Mouse (Mus musculus): ENCODE results near the gene Ripk1. TPM values are rescaled to one million over a fixed set of nuclear protein-coding genes. Genes with fewer than 3 reads are reported as not detected.

Gene Ripk1
- total and polyA plus RNA-seq, 3 experiments: 11.4 to 11.8 TPM; not detected in 1

DNA sequence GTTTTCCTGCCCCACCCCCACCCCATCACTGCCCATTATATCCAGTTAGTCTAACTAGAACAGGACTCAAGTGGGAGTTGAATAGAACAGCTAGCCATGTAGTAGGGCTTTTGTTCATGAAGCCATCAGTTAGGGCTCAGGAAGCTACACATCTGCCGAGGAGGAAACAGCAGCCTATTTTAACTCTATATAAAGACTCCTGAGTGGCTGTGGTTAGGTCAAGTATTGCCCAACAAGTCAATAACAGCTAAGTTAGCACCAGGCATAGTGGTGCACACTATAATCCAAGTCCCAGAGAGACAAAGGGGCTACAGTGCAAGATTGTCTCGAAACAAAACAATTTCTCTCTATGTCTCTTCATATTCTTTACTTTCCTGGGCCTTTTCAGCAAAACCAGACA, 29.9 kb downstream of the Ripk1 start:
- Histone ChIP-seq H3K4me1 (ENCODE audit: control insufficient read depth in 1 of 2, insufficient read depth in 2 of 2, low read length in 2 of 2) (peaks cover 0 to 4% of the 10 kb centered on the region in 2 experiments; a peak in 1 of 4 replicates), H3K27me3 (ENCODE audit: control insufficient read depth in 1 of 2, insufficient read depth in 2 of 2, low read length in 2 of 2) (no peaks in the 10 kb centered on the region), H3K4me3 (ENCODE audit: control insufficient read depth in 1 of 2, insufficient read depth in 1 of 2, low read depth in 2 of 2, low read length in 2 of 2) (no peak overlapping the region), H3K27ac (ENCODE audit: control insufficient read depth, low read depth, low read length) (no peak overlapping the region), H3K79me2 (ENCODE audit: control insufficient read depth, insufficient read depth, low read length, poor library complexity) (no peaks in the 10 kb centered on the region), H3K9ac (ENCODE audit: control insufficient read depth, low read depth, low read length, poor library complexity, severe bottlenecking) (no peak overlapping the region), H3K36me3 (ENCODE audit: control insufficient read depth in 1 of 2, insufficient read depth in 2 of 2, low read length in 2 of 2) (peaks cover 0 to 7% of the 10 kb centered on the region in 2 experiments; a peak in 1 of 4 replicates), H3K9me3 (replicated peaks; ENCODE audit: insufficient read depth, low read length) (no peaks in the 10 kb centered on the region)
- DNase-seq (ENCODE audit: low read depth, low spot score): no peak
- no peak for TF ChIP-seq HCFC1 (IDR thresholded peaks at IDR 0.05; ENCODE audit: low read depth, low read length)
- TF ChIP-seq GABPA (IDR thresholded peaks at IDR 0.05; ENCODE audit: low read depth, low read length): no peak
- no peak for TF ChIP-seq EP300 (IDR thresholded peaks at IDR 0.05; ENCODE audit: low read depth in 1 of 2, low read length in 2 of 2)
- no peak for TF ChIP-seq E2F4 (IDR thresholded peaks at IDR 0.05; ENCODE audit: borderline replicate concordance, low read depth, low read length)
- TF ChIP-seq SMC3 (IDR thresholded peaks at IDR 0.05; ENCODE audit: low read depth, low read length): no peak
- TF ChIP-seq MAX (IDR thresholded peaks at IDR 0.05; ENCODE audit: low read length): no peak
- no peak for TF ChIP-seq ZNF384 (IDR thresholded peaks at IDR 0.05; ENCODE audit: low read depth, low read length)
- no peak for TF ChIP-seq RCOR1 (IDR thresholded peaks at IDR 0.05; ENCODE audit: low read depth, low read length)
- no peak for TF ChIP-seq MXI1 (IDR thresholded peaks at IDR 0.05; ENCODE audit: low read depth, low read length)
- TF ChIP-seq MAFK (IDR thresholded peaks at IDR 0.05; ENCODE audit: borderline replicate concordance, low read depth, low read length): no peak
- no peak for TF ChIP-seq KAT2A (conservative IDR thresholded peaks at IDR 0.05; ENCODE audit: low read depth, low read length)

DNA sequence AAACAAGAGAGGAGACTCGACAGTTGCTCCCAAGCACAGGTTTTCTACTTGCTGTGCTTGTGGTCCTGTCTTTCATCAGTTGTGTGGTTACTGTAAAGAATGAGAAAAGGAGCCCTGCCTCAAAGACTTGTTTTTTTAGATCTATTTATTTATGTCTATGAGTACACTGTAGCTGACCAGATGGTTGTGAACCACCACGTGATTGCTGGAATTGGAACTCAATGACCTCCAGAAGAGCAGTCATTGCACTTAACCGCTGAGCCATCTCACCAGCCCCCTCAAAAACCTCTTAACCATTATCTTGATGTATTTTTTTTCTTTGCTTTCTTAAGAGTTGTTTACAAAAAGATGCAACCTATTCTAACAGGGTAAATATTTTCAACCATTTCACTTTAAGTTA, 33.3 kb downstream of the Ripk1 start:
- no peaks in the 10 kb centered on the region for H3K27me3 ChIP-seq (ENCODE audit: control insufficient read depth in 1 of 2, insufficient read depth in 2 of 2, low read length in 2 of 2)
- DNase-seq (ENCODE audit: low read depth, low spot score): no peak
- H3K36me3 ChIP-seq (ENCODE audit: control insufficient read depth in 1 of 2, insufficient read depth in 2 of 2, low read length in 2 of 2): no peaks in the 10 kb centered on the region; a peak in 1 of 4 replicates
- peaks cover 5% of the 10 kb centered on the region for H3K79me2 ChIP-seq (ENCODE audit: control insufficient read depth, insufficient read depth, low read length, poor library complexity)
- H3K9me3 ChIP-seq (replicated peaks; ENCODE audit: insufficient read depth, low read length): no peaks in the 10 kb centered on the region
- no peak overlapping the region for H3K27ac ChIP-seq (ENCODE audit: control insufficient read depth, low read depth, low read length)
- no peak overlapping the region for H3K4me3 ChIP-seq (ENCODE audit: control insufficient read depth in 1 of 2, insufficient read depth in 1 of 2, low read depth in 2 of 2, low read length in 2 of 2)
- TF ChIP-seq MAX (IDR thresholded peaks at IDR 0.05; ENCODE audit: low read length): no peak
- no peak for TF ChIP-seq EP300 (IDR thresholded peaks at IDR 0.05; ENCODE audit: low read depth in 1 of 2, low read length in 2 of 2)
- no peak for TF ChIP-seq MYB (IDR thresholded peaks at IDR 0.05; ENCODE audit: low read depth, low read length)
- no peak for TF ChIP-seq ETS1 (IDR thresholded peaks at IDR 0.05; ENCODE audit: low read depth, low read length)
- TF ChIP-seq CTCF (IDR thresholded peaks at IDR 0.05 in 2 of 3, conservative IDR thresholded peaks at IDR 0.05 in 1 of 3; ENCODE audit: control insufficient read depth in 1 of 3, insufficient read depth in 1 of 3, low read depth in 2 of 3, low read length in 3 of 3, poor library complexity in 1 of 3, severe bottlenecking in 1 of 3): no peak
- TF ChIP-seq SMC3 (IDR thresholded peaks at IDR 0.05; ENCODE audit: low read depth, low read length): no peak
- TF ChIP-seq KAT2A (conservative IDR thresholded peaks at IDR 0.05; ENCODE audit: low read depth, low read length): no peak
- no peak for TF ChIP-seq MAFK (IDR thresholded peaks at IDR 0.05; ENCODE audit: borderline replicate concordance, low read depth, low read length)
- no peak overlapping the region for H3K9ac ChIP-seq (ENCODE audit: control insufficient read depth, low read depth, low read length, poor library complexity, severe bottlenecking)
- peaks cover 0 to 11% of the 10 kb centered on the region in 2 experiments; a peak in 1 of 4 replicates for H3K4me1 ChIP-seq (ENCODE audit: control insufficient read depth in 1 of 2, insufficient read depth in 2 of 2, low read length in 2 of 2)

DNA sequence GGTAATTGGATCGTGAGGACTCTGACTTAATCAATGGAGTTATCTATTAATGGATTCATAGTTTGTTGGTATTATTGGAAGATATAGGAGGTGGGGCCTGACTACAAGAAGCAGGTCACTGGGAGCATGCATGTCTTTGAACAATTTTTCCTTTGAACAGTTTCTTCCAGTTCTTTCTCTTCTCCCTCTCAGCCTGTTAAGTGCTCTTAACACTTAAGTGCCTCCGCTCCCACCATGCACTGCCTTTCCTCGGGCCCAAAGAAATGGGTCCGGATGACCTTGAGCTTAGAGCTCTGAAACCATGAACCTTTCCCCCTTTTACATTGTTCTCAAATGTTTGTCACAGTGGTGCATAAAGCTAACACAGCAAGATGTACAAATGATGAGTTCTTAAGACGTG, 34.6 kb downstream of the Ripk1 start:
- Histone ChIP-seq H3K27me3 (ENCODE audit: control insufficient read depth in 1 of 2, insufficient read depth in 2 of 2, low read length in 2 of 2) (no peaks in the 10 kb centered on the region), H3K4me3 (ENCODE audit: control insufficient read depth in 1 of 2, insufficient read depth in 1 of 2, low read depth in 2 of 2, low read length in 2 of 2) (no peak overlapping the region), H3K9ac (ENCODE audit: control insufficient read depth, low read depth, low read length, poor library complexity, severe bottlenecking) (no peak overlapping the region), H3K27ac (ENCODE audit: control insufficient read depth, low read depth, low read length) (no peak overlapping the region), H3K4me1 (ENCODE audit: control insufficient read depth in 1 of 2, insufficient read depth in 2 of 2, low read length in 2 of 2) (peaks cover 0 to 11% of the 10 kb centered on the region in 2 experiments; a peak in 1 of 4 replicates), H3K36me3 (ENCODE audit: control insufficient read depth in 1 of 2, insufficient read depth in 2 of 2, low read length in 2 of 2) (no peaks in the 10 kb centered on the region; a peak in 1 of 4 replicates), H3K9me3 (replicated peaks; ENCODE audit: insufficient read depth, low read length) (no peaks in the 10 kb centered on the region), H3K79me2 (ENCODE audit: control insufficient read depth, insufficient read depth, low read length, poor library complexity) (peaks cover 5% of the 10 kb centered on the region)
- DNase-seq (ENCODE audit: low read depth, low spot score): peak; percentile 9
- TF ChIP-seq ZMIZ1 (IDR thresholded peaks at IDR 0.05; ENCODE audit: low read depth, low read length) (no peak), BHLHE40 (IDR thresholded peaks at IDR 0.05; ENCODE audit: borderline replicate concordance, low read depth, low read length) (no peak), HCFC1 (IDR thresholded peaks at IDR 0.05; ENCODE audit: low read depth, low read length) (no peak), GATA1 (IDR thresholded peaks at IDR 0.05; ENCODE audit: low read depth, low read length) (no peak), TCF12 (IDR thresholded peaks at IDR 0.05; ENCODE audit: low read depth, low read length) (no peak), MAFK (IDR thresholded peaks at IDR 0.05; ENCODE audit: borderline replicate concordance, low read depth, low read length) (no peak), ZKSCAN1 (IDR thresholded peaks at IDR 0.05; ENCODE audit: low read depth, low read length) (no peak), SMC3 (IDR thresholded peaks at IDR 0.05; ENCODE audit: low read depth, low read length) (no peak), MEF2A (IDR thresholded peaks at IDR 0.05; ENCODE audit: extremely low read depth, insufficient replicate concordance, low read depth, low read length, poor library complexity, severe bottlenecking) (no peak), CHD1 (IDR thresholded peaks at IDR 0.05; ENCODE audit: low read depth, low read length) (no peak), POLR2AphosphoS5 (IDR thresholded peaks at IDR 0.05; ENCODE audit: borderline replicate concordance, low read depth, low read length) (no peak), NELFE (IDR thresholded peaks at IDR 0.05; ENCODE audit: low read depth, low read length) (no peak), ZNF384 (IDR thresholded peaks at IDR 0.05; ENCODE audit: low read depth, low read length) (no peak), TBP (IDR thresholded peaks at IDR 0.05; ENCODE audit: low read depth, low read length) (no peak), CHD2 (IDR thresholded peaks at IDR 0.05; ENCODE audit: low read length) (no peak), ETS1 (IDR thresholded peaks at IDR 0.05; ENCODE audit: low read depth, low read length) (no peak)

Measured in MEL (cell line).